Comparison of ENCODE assay signal across 11 mouse cellular contexts in genomic region chr9:35105884-35106880, GRCm38 (mm10). TPM values are rescaled to one million over a fixed set of nuclear protein-coding genes. Genes with fewer than 3 reads are reported as not detected.
A peak's percentile ranks its signal among the peaks of the same experiment; 100 is the strongest.
DNase-seq lines count a peak whose midpoint lies in the region; ATAC-seq and TF ChIP-seq lines count a peak whose summit lies in the region.
"Had no signal": no experiment of that assay in that cellular context is flagged by ENCODE, and none has a peak within 500 bp of the region (broad histone marks: within the 10 kb centered on the region; RNA-seq: fewer than 3 reads in every experiment).

No protein-coding gene starts in this region.

- no peaks in the 10 kb centered on the region for H3K9me3 ChIP-seq in midbrain, embryonic 11.5 days (ENCODE audit: control insufficient read depth, low read length)
- H3K9me3 ChIP-seq in forebrain, postnatal 0 days (ENCODE audit: low read length) = no peaks in the 10 kb centered on the region

- TF ChIP-seq CTCF in forebrain, postnatal 0 days (IDR thresholded peaks at IDR 0.05; ENCODE audit: low read depth) = no peak

- ATAC-seq in midbrain, embryonic 11.5 days (ENCODE audit: low FRiP score) = no peak
- no peak for ATAC-seq in forebrain, postnatal 0 days
- ATAC-seq: Patski had no signal

- WGBS in midbrain, embryonic 11.5 days = 67% methylated on average over 15 of the region's 15 CpGs
- WGBS in forebrain, postnatal 0 days = 71% methylated on average over 15 of the region's 15 CpGs

- no peak overlapping the region for H3K9ac ChIP-seq in midbrain, embryonic 11.5 days (ENCODE audit: low read length)
- no peak overlapping the region for H3K9ac ChIP-seq in forebrain, postnatal 0 days

- H3K27me3 ChIP-seq in midbrain, embryonic 11.5 days (ENCODE audit: control insufficient read depth, insufficient read depth, low read length) = no peaks in the 10 kb centered on the region
- no peaks in the 10 kb centered on the region for H3K27me3 ChIP-seq in forebrain, postnatal 0 days (ENCODE audit: insufficient read depth, low read length)
- H3K27me3 ChIP-seq: Patski had no signal

- H3K4me3 ChIP-seq in brown adipose tissue, adult 24 weeks (ENCODE audit: insufficient read depth, low read depth, low read length) = peak overlapping the region; percentile 26
- H3K4me3 ChIP-seq in midbrain, embryonic 11.5 days (ENCODE audit: low read depth, low read length) = no peak overlapping the region
- no peak overlapping the region for H3K4me3 ChIP-seq in forebrain, postnatal 0 days (ENCODE audit: low read depth, low read length)

- peaks cover 24% of the 10 kb centered on the region for H3K4me1 ChIP-seq in brown adipose tissue, adult 24 weeks (ENCODE audit: control insufficient read depth, insufficient read depth, insufficient read length, low read length)
- H3K4me1 ChIP-seq in midbrain, embryonic 11.5 days (ENCODE audit: control insufficient read depth, insufficient read depth, low read length) = no peaks in the 10 kb centered on the region
- H3K4me1 ChIP-seq in forebrain, postnatal 0 days (ENCODE audit: insufficient read depth) = no peaks in the 10 kb centered on the region

- H3K4me2 ChIP-seq in midbrain, embryonic 11.5 days = no peak overlapping the region
- no peak overlapping the region for H3K4me2 ChIP-seq in forebrain, postnatal 0 days (ENCODE audit: low read depth)

- DNase-seq in heart, adult 11 months = peak; percentile 94
- DNase-seq in heart, adult 9 months (ENCODE audit: low spot score in 2 of 2) = no peak
- DNase-seq in A20 (ENCODE audit: low read depth, low spot score) (peak; percentile 57), liver (peak; percentile 75)
- DNase-seq in midbrain, embryonic 11.5 days (ENCODE audit: low spot score, missing footprints) = no peak
- no peak for DNase-seq in urinary bladder, postnatal 14 days (ENCODE audit: low spot score)
- DNase-seq in forebrain, postnatal 0 days = no peak
- DNase-seq: cerebellum, postnatal 25 days; left cerebral cortex, postnatal 4 days had no signal

- H3K27ac ChIP-seq in brown adipose tissue, adult 24 weeks (replicated peaks; ENCODE audit: low read depth, low read length) = 0 out of 2 replicates have a peak overlapping the region, but pooled peaks have one; percentile 19
- H3K27ac ChIP-seq in midbrain, embryonic 11.5 days (ENCODE audit: low read depth, low read length) = no peak overlapping the region
- H3K27ac ChIP-seq in forebrain, postnatal 0 days (ENCODE audit: low read depth, low read length) = no peak overlapping the region

- H3K36me3 ChIP-seq in midbrain, embryonic 11.5 days (ENCODE audit: control insufficient read depth, insufficient read depth, low read length) = no peaks in the 10 kb centered on the region
- no peaks in the 10 kb centered on the region for H3K36me3 ChIP-seq in forebrain, postnatal 0 days (ENCODE audit: insufficient read depth)

RNA-seq across cellular contexts. Expression of gene St3gal4, which starts 12.9 kb away (rescaled TPM):
- polyA plus RNA-seq in brown adipose tissue, adult 24 weeks (2012; ENCODE audit: insufficient read depth, insufficient read length, missing spikeins) = 14.2 and 15.2 TPM in 2 replicates
- polyA plus RNA-seq in midbrain, embryonic 11.5 days (2014; fragmentation: Nextera tagmentation; extraction: Ambion mirVana) = 10.7 and 11.0 TPM in 2 replicates
- total RNA-seq in forebrain, postnatal 0 days (2014; rRNA removed) = 22.6 and 23.5 TPM in 2 replicates
- polyA plus RNA-seq in forebrain, postnatal 0 days (2015; fragmentation: Nextera tagmentation; extraction: Ambion mirVana) = 16.1 and 18.2 TPM in 2 replicates

Comparison
In these comparisons a context has a peak if more than half of its experiments do, and no peak if none do; other contexts are left out.
1. DNase-seq: peak in heart, adult 11 months (single experiment), A20 (single experiment) and liver (single experiment); none in heart, adult 9 months (0 of 2), midbrain, embryonic 11.5 days (single experiment), urinary bladder, postnatal 14 days (single experiment) and forebrain, postnatal 0 days (single experiment).